Mouse (Mus musculus) CD4-positive, CD25-positive, alpha-beta regulatory T cell (primary cell): ENCODE data around the gene Zfp334. TPM values are rescaled to one million over a fixed set of nuclear protein-coding genes. Genes with fewer than 3 reads are reported as not detected.

ENCODE experiments used
- polyA plus RNA-seq: library from polyadenylated mRNA; unstranded; fragments of 100-300 nt; shearing (Covaris generic); gene quantifications from one replicate; pipeline ENCODE4 v1.2.1, GENCODE M21; 2017

The Zfp334 gene
- not detected for polyA plus RNA-seq

DNA sequence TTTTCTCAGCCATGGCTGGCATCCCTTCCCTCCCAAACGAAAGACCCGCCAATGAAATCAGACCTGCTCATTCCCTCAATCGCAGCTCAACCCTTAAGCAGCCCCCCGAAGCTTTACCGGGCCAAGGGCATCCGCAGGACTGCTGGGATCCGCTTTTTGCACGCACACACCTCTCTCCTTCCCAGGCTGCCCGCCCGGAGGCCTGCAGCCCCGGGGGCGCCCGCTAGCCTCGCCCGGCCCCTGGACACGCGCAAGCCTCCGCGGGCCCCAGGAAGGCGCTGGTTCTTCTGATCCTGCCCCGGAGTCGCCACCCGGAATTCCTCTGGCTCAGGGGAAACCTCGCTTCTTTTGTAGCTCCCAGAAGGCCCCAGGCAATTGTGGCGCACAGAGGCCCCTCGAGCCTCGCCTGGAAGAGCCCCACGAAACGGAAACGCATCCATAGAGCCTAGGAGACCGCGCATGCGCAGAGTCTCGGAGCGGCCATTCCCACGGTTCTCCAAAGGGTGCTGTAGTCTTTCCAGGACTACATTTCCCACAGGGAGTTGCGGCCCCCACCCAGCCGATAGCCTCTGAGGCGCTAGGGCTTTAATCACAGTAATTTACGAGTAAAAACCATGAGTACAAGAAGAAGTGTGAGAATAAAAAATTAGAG, at the start of gene Zfp334:
Gene Zfp334, minus strand, starts transcription at position 416 of the 652 bp plus-strand sequence.

DNA sequence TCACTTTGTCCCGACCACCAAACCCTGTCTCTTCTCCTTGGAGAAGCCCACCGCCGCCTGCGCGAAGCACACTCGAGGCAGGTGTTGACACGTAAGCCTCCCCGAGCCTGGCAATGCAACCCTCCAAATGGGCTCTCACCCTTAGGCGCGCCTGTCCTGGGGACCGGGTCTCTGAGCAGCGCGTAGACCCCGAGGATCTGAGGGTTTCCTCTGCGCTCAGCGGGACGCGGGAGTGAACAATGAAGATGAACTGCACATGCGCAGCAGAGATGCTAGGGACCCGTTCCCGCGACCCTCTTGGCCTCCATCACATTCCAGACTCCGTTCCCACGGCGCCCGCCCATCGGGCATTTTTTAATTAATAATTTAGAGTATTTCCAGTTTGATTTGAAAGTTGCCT, 19.6 kb downstream of the Zfp334 start, which contains the start of gene Zfp663:
Gene Zfp663, minus strand, starts transcription at position 234 of the 400 bp plus-strand sequence.

DNA sequence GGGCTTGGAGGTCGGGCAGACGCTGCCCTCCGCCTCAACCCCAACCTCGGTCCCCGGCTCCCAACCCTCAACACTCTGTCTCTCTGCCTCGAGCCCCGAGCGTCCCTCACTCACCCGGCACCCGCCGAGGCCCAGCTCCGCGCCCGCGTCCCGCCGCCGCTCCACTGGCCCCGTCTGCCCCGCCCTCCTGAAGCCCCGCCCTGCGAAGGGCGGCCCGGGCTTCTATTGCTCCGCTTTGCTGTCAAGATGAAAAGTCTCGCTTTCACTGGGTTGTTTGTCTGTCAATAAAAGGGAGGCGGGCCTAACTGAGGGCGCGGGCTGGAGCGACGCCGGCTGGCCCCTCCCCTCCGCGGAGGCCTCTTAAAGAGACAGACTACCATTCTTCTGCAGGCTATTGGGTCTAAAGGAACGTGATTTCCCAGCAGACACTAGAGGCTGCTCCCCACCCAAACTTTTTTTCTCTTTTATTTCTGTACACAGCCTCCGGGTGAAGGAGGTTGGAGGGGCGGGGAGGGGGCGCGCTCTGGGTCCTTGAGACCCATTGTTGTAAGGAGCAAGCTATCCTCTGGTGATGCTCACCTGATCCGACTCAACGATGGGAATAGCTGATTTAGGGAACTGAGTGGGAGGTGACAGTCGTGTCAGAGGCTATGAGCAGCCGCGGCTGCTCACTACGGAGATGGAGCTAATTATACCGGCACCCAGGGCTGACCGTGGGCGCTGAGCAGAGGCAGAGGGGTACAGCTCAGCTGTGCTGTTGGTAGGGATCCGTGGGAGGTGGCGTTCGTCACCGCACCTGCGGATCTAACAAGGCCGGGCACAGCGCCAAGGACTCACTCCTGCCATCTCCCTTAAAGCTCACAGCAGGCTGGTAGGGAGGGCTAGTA, 61.5 kb downstream of the Zfp334 start, which contains the start of gene Elmo2:
Gene Elmo2, minus strand, starts transcription at position 176 of the 887 bp plus-strand sequence.

Other genes starting within 250 kb of the Zfp334 start
- gene Cdh22, start 153.4 kb downstream of the Zfp334 start, polyA plus RNA-seq, result not detected
- gene Slc35c2, start 100.4 kb downstream of the Zfp334 start, polyA plus RNA-seq, result 63.7 TPM
- 48.1 TPM for gene Elmo2, start 61.8 kb downstream of the Zfp334 start, polyA plus RNA-seq
- gene Zfp663, start 19.5 kb downstream of the Zfp334 start, polyA plus RNA-seq, result not detected
- not detected for gene Ocstamp, start 12.1 kb upstream of the Zfp334 start, polyA plus RNA-seq
- 0.42 TPM for gene Slc13a3, start 85.0 kb upstream of the Zfp334 start, polyA plus RNA-seq
- gene Trp53rka, start 105.1 kb upstream of the Zfp334 start, polyA plus RNA-seq, result 49.1 TPM
- not detected for gene Slc2a10, start 115.5 kb upstream of the Zfp334 start, polyA plus RNA-seq
- 13.3 TPM for gene Eya2, start 206.8 kb upstream of the Zfp334 start, polyA plus RNA-seq